Mouse (Mus musculus) cortical plate, adult 2 months (tissue): Measurements from ENCODE around the gene Vmp1. TPM values are rescaled to one million over a fixed set of nuclear protein-coding genes. Genes with fewer than 3 reads are reported as not detected.

Source experiments
- H3K27ac ChIP-seq: fragments of 200-500 bp; 2 replicates; pipeline ENCODE4 v1.5.1; 2012; ENCODE audit warnings: low read length, control low read depth, inconsistent platforms; ENCODE audit not compliant: insufficient read depth
- H3K4me1 ChIP-seq: fragments of 200-500 bp; 2 replicates; pipeline ENCODE4 v1.6.1; 2011; ENCODE audit warnings: low read length; ENCODE audit not compliant: control insufficient read depth, insufficient read depth
- H3K4me3 ChIP-seq: fragments of 200-500 bp; 2 replicates; pipeline ENCODE4 v1.5.1; 2011; ENCODE audit warnings: mild to moderate bottlenecking, low read length, control low read depth; ENCODE audit not compliant: insufficient read depth
- CTCF ChIP-seq: fragments of 200-500 bp; IDR thresholded peaks from 2 replicates; pipeline ENCODE4 v1.5.1; 2011; ENCODE audit warnings: mild to moderate bottlenecking, control low read depth, low read length; ENCODE audit not compliant: insufficient read depth; ENCODE audit errors: extremely low read depth
- POLR2A ChIP-seq: fragments of 200-500 bp; IDR thresholded peaks from 2 replicates; pipeline ENCODE4 v1.6.1; 2011; ENCODE audit warnings: mild to moderate bottlenecking, low read length, control low read depth; ENCODE audit not compliant: insufficient read depth; ENCODE audit errors: extremely low read depth
- polyA plus RNA-seq: library from polyadenylated mRNA; depleted of rRNA; stranded (reverse); fragments of >200 nt; gene quantifications from 2 replicates; pipeline ENCODE4 v1.2.3, GENCODE M21; 2012

Gene Vmp1
- polyA plus RNA-seq, 1 experiment, result 131 TPM

DNA sequence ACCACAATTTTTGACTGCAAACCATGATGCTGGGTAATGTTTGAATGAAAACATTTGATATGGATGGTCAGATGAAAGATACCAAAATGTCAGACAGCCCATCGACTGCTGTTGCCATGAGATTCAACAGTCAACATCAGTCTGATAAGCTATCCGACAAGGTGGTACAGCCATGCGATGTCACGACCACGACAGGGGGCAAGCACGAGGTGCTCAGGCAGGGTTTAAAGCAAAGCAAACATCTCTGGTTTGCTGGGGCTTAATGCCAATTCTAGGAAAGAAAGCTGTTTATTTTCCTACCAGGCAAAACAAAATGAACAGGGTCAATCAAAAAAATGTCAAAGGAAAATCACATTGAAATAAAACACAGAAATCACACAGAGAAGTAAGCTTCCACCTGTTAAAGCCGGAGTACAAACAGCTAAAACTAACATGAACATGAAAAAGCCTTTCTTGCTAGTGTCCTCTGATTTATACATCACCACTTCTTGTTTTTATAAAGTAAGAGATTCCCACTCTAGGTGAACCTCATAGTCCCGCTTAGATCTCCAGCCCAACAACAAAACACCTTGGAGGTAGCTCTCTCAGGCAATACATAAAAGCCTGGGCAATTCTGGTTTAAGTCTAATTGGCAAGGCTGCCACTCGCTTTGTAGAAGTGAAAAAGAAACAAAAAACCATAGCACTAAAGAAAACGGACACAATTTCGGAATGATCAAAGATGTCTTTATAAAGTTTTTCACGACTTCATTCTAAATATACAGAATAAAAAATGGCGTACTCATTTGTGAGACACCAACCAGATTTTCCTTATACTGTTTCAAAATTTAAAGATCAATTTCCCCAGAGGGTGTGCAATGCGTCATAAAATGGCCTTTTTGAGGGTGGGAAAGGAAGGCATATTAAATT is 99.4 kb downstream of the Vmp1 start:
- Histone ChIP-seq H3K4me3 (no peak overlapping the region), H3K4me1 (peaks cover 2% of the 10 kb centered on the region; the same call in 1 of the 2 replicates), H3K27ac (no peak overlapping the region)
- TF ChIP-seq POLR2A (no peak), CTCF (no peak)

GRCm38 (mm10) chr11:86583313-86583825 is 100.3 kb downstream of the Vmp1 start:
- Histone ChIP-seq H3K27ac (no peak overlapping the region), H3K4me1 (peaks cover 2% of the 10 kb centered on the region; the same call in 1 of the 2 replicates), H3K4me3 (no peak overlapping the region)
- TF ChIP-seq CTCF (no peak), POLR2A (no peak)

DNA sequence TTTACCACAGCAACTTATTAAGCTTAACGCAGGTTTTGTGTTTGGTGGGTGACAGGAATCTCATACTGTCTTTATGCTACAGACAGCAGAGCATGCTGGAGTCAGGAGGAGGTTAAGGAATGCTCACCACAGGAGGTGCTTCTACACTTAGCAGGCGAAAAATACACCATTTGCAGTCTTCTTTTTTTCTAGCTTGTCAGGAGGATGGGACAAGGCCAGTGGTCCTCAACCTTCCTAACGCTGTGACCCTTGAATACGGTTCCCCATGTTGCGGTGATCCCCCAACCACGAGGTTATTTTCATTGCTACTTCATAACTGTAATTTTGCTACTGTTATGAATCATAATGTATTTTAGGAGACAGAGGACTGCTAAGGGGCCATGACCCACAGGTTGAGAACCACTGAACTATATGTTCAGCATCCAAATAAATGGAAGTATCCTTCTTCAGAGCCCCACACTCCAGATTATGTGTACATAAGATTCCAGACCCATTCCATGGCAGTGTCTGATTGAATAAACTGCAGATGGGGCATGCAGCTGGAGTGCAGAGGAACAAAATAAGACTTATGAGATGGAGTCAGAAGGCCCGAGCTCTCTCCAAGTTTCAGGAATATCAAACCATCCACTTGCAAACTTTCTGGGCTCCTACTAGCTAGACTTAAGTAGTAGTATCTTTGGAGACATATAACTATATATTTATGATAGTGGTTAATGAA is 100.9 kb downstream of the Vmp1 start:
- Histone ChIP-seq H3K4me1 (peaks cover 2% of the 10 kb centered on the region; the same call in 1 of the 2 replicates), H3K27ac (no peak overlapping the region), H3K4me3 (no peak overlapping the region)
- no peak for TF ChIP-seq CTCF
- TF ChIP-seq POLR2A, result no peak

DNA sequence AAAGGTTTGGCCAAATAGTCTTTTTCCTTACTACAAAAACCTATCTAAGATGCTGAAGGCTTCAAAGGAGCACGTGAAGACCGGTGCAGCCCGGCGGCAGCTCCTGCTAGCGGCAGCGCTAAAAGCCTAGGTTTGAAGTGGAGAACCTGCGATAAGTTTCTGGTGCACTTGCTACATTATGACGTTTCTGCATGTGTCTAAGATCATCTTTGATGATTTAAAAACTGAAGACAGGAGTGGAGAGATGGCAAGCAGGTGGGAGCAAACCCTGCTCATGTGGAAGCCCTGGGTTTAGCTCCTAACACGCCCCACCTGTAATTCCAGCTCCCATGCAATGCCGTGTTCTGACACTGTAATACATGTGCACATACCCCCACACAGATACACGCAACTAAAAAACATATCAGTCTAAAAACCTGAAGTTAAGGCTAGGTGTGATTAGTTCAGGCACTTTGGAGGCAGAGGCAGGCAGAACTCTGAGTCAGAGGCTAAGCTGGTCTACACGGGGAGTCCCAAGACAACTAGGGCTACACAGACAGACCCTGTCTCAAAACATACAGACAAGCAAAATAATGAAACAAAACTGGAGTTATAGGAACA is 101.6 kb downstream of the Vmp1 start:
- H3K4me3 ChIP-seq, result no peak overlapping the region
- peaks cover 2% of the 10 kb centered on the region; the same call in 1 of the 2 replicates for H3K4me1 ChIP-seq
- no peak for TF ChIP-seq POLR2A
- no peak for TF ChIP-seq CTCF
- H3K27ac ChIP-seq, result peak overlapping the region; percentile 89; the same call in 1 of the 2 replicates

- H3K4me3 ChIP-seq, result no peak overlapping the region
Observed at GRCm38 (mm10) chr11:86581250-86581753, 102.3 kb downstream of the Vmp1 start.

DNA sequence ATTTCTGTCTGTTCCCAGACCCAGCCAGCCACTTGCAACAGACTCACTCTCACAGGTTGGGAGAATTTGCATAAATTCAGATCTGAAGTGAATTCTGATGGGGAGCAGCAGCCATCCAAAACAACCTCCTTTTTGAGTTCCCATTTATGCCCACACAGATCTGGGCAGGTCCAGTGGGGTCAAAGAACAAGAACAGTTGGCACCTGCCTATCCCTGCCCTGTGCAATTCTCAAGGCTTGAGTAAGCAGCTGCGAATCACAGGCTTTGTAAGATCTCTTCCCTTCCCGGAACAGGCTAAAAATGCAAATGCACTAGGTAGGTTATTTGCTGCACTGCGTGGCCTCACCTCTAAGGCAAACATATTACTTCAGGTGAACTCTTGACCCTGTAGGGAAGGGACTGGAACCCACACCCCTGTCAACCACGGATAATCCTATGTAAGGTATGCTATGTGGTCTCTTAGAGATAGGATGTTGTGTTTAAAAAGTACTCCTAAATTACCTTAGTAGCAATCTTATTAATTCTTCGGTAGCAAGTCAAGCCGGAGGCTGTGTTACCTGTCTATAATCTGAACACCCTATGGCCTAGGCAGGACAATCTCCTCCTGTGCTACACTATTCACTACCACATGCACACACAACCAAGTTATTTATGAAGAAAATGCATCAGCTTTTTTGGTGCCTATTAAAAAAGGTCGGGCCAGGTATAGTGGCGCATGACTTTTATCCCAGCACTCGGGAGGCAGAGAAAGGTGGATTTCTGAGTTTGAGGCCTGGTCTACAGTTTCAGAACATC is 103.1 kb downstream of the Vmp1 start:
- TF ChIP-seq CTCF (no peak), POLR2A (no peak)
- Histone ChIP-seq H3K4me1 (peaks cover 1% of the 10 kb centered on the region; the same call in 1 of the 2 replicates), H3K27ac (0 out of 2 replicates have a peak overlapping the region, but pooled peaks have one; percentile 43)

More at GRCm38 (mm10) chr11:86581250-86581753, 102.3 kb downstream of the Vmp1 start:
- TF ChIP-seq CTCF (no peak), POLR2A (no peak)
- peaks cover 2% of the 10 kb centered on the region; the same call in 1 of the 2 replicates for H3K4me1 ChIP-seq
- H3K27ac ChIP-seq, result peak overlapping the region; percentile 89

DNA sequence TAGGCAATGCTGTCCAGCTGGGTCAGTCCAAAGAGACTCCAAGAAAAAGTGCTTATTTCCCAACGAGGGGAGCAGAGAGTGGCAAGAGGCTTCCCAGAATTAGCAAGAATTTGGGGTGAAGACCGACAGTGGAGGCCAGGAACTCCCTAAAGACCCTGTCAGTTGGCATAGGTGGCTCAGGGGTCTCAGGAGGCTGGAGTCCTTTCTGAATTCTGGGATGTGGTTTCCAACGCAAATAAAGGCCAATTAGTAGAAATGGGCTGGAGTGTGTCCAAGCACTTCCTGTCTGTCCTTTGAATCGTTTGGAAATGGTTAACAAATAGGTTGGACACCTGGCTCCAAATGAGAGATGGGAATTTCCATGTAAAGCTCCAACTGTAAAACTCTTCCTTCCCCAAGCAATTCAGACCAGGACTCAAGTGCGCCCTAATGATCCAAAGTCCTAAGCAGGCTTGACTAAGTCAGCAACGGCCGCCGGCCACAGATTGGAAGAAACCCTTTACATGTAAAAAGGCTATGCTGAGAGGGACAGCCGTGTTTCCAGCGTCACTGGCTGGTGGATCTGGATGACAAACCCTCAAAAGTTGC is 103.8 kb downstream of the Vmp1 start:
- no peaks in the 10 kb centered on the region for H3K4me1 ChIP-seq
- H3K27ac ChIP-seq, result 0 out of 2 replicates have a peak overlapping the region, but pooled peaks have one; percentile 71
- H3K4me3 ChIP-seq, result no peak overlapping the region
- TF ChIP-seq CTCF (no peak), POLR2A (no peak)

More for the DNA sequence above, 103.1 kb downstream of the Vmp1 start:
- no peak overlapping the region for H3K4me3 ChIP-seq
